Mouse (Mus musculus) kidney, adult 2 months (tissue): ENCODE data around the gene Gtf2a2.

ENCODE experiments used
- CTCF ChIP-seq: fragments of 200-500 bp; conservative IDR thresholded peaks from 2 replicates; pipeline ENCODE4 v1.5.1; 2011; ENCODE audit warnings: low read depth, mild to moderate bottlenecking, control low read depth, low read length, moderate library complexity, mixed read lengths; ENCODE audit not compliant: insufficient read depth, insufficient read length
- POLR2A ChIP-seq: fragments of 200-500 bp; IDR thresholded peaks from one replicate; pipeline ENCODE4 v1.6.1; 2011; ENCODE audit warnings: low read depth, low read length, control low read depth

DNA sequence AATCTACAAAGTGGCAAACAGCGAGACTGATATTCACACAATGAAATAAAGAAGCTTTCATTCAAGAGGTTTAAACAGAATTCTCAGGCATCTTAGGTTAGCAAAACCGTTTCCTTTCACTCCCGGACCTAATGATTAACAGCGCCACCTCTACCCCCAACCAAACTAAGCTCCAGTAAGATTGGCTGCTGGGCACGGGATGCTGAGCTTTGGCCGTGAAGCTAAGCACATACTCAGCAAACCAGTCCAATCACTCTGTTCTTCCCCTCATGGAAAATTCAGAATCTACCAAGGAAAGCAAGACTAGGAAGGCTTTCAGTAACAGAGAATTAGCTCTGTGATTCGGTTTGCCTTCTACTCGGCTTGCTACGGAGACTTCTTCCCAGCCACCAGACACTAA is 20.7 kb downstream of the Gtf2a2 start:
- TF ChIP-seq CTCF, result no peak
- no peak for TF ChIP-seq POLR2A
